Mouse (Mus musculus) liver, embryonic 14.5 days (tissue): ENCODE measurements around the gene Trp53.

Experiments used
- CTCF ChIP-seq: IDR thresholded peaks from 2 replicates; pipeline ENCODE4 v1.5.1; 2016; ENCODE audit warnings: antibody characterized with exemption, low read depth, control low read depth
- EP300 ChIP-seq: IDR thresholded peaks from 2 replicates; pipeline ENCODE4 v1.6.1; 2016; ENCODE audit warnings: antibody characterized with exemption, low read depth

DNA sequence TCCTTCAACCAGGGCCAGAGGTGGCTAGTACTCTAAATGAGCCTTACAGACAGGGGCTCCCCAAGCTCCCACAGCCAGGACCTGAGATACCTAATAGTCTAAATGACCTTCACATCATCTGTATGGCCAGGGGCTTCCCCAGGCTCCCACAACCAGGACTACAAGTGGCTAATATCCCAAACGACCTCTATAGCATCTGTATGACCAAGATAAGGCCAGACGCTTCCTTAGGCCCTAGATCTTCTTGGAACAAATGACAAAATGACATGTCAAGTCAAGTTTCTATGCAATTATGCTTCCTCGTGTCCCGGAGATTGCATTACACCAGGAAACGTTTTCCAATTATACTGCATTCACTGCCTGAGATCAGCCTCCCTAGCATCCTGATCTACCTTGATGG lies 3.9 kb upstream of the Trp53 start:
- no peak for TF ChIP-seq CTCF
- peak; percentile 47 for TF ChIP-seq EP300
